Mouse (Mus musculus) liver, adult 2 months (tissue): ENCODE data around the gene Fgfr2.

Experiments
- CTCF ChIP-seq: fragments of 200-500 bp; IDR thresholded peaks from 2 replicates; pipeline ENCODE4 v1.5.1; 2011; ENCODE audit warnings: low read depth, low read length, control low read depth
- POLR2A ChIP-seq: fragments of 200-500 bp; IDR thresholded peaks from 2 replicates; pipeline ENCODE4 v1.6.1; 2011; ENCODE audit warnings: low read length, control low read depth; ENCODE audit not compliant: insufficient read depth; ENCODE audit errors: extremely low read depth

- no peak for TF ChIP-seq CTCF
- 0 out of 2 replicates have a peak, but pooled peaks have one; percentile 9 for TF ChIP-seq POLR2A
These were observed 2548.7 kb downstream of the Fgfr2 start for GRCm38 (mm10) chr7:130574211-130574991.
